Mouse (Mus musculus): ENCODE results near the gene Mei1.
"Not testable (repeated sequence)": the region's sequence is repeated elsewhere in the genome, so short reads cannot be mapped to it uniquely, and the experiment has no call there.

DNA sequence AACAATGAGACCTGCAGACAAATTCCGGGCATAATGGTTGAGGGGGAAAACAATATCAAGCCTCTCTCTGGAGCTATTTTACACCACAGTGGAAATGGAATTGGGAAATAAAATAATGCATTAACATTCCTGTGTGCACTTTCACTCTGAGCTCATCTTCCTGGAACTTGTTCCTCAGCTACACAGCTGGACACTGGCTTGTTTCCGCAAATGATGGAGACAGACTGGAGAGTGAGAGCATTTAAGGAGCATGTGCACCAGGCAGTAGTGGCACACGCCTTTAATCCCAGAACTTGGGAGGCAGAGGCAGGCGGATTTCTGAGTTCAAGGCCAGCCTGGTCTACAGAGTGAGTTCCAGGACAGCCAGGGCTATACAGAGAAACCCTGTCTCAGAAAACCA is 56.9 kb downstream of the Mei1 start:
- TF ChIP-seq CTCF, EP300 (IDR thresholded peaks at IDR 0.05; ENCODE audit: low read depth): not testable (repeated sequence)

All from heart, postnatal 0 days (tissue).